Mouse (Mus musculus) thymus, adult 2 months (tissue): ENCODE measurements around the gene Ace. TPM values are rescaled to one million over a fixed set of nuclear protein-coding genes. Genes with fewer than 3 reads are reported as not detected.

Source experiments
- DNase-seq: peaks from one replicate; pipeline ENCODE4 v3.0.0; 2021
- H3K27ac ChIP-seq: fragments of 200-500 bp; 2 replicates; pipeline ENCODE4 v1.5.1; 2012; ENCODE audit warnings: low read length, control low read depth; ENCODE audit not compliant: control insufficient read depth, insufficient read depth
- H3K27me3 ChIP-seq: fragments of 200-500 bp; 2 replicates; pipeline ENCODE4 v1.6.1; 2012; ENCODE audit warnings: mild to moderate bottlenecking, low read length, moderate library complexity, mixed read lengths; ENCODE audit not compliant: control insufficient read depth, insufficient read depth
- H3K36me3 ChIP-seq: fragments of 200-500 bp; 2 replicates; pipeline ENCODE4 v1.6.1; 2012; ENCODE audit warnings: mild to moderate bottlenecking, low read length, moderate library complexity; ENCODE audit not compliant: control insufficient read depth, insufficient read depth
- H3K4me1 ChIP-seq: fragments of 200-500 bp; replicated peaks from 2 replicates; pipeline ENCODE4 v1.6.1; 2012; ENCODE audit warnings: low read length; ENCODE audit not compliant: control insufficient read depth, insufficient read depth
- H3K4me3 ChIP-seq: fragments of 200-500 bp; 2 replicates; pipeline ENCODE4 v1.5.1; 2012; ENCODE audit warnings: mild to moderate bottlenecking, low read length, control low read depth, moderate library complexity; ENCODE audit not compliant: control insufficient read depth, insufficient read depth
- CTCF ChIP-seq: fragments of 200-500 bp; IDR thresholded peaks from 2 replicates; pipeline ENCODE4 v1.5.1; 2012; ENCODE audit warnings: mild to moderate bottlenecking, control low read depth, low read length, moderate library complexity, borderline replicate concordance; ENCODE audit not compliant: control insufficient read depth, poor library complexity, insufficient read depth; ENCODE audit errors: extremely low read depth
- POLR2A ChIP-seq: fragments of 200-500 bp; IDR thresholded peaks from 2 replicates; pipeline ENCODE4 v1.6.1; 2012; ENCODE audit warnings: mild to moderate bottlenecking, low read length, control low read depth, moderate library complexity; ENCODE audit not compliant: control insufficient read depth, poor library complexity, insufficient read depth; ENCODE audit errors: extremely low read depth
- WGBS: fragments of 180-500 bp; shearing (Covaris S2); methylation state at CpG from one replicate; pipeline ENCODE4 v1.1.7; 2018; 5-methylcytosine and 5-hydroxymethylcytosine counted together
- polyA plus RNA-seq: library from polyadenylated mRNA; depleted of rRNA; stranded (reverse); fragments of >200 nt; gene quantifications from 2 replicates; pipeline ENCODE4 v1.2.3, GENCODE M21; 2012

The Ace gene
- polyA plus RNA-seq, 1 experiment, result 10.2 TPM

DNA sequence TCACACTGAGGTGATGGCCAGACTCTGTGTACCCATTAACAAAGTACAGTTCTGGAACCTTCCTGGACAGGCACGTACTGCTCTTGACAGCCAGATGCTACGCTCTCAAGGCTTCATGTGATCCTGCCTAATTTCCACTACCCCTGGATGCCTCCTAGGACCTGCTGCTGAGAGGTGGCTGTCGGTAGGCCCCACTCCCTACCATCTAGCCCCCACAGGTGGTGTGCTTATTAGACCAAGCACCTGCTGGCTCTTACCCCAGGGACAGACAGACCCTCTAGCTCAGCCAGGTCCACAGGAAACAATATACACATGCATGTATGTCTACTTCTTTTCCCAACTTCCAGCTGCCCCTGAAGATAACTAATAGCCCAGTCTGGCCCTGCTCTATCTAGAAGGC lies 30.8 kb upstream of the Ace start:
- H3K27me3 ChIP-seq, result no peaks in the 10 kb centered on the region
- no peak overlapping the region for H3K4me3 ChIP-seq
- 94% methylated on average over 3 of the region's 3 CpGs for WGBS
- no peaks in the 10 kb centered on the region; the same call in 1 of the 2 replicates for H3K4me1 ChIP-seq
- no peak for TF ChIP-seq POLR2A
- no peak for TF ChIP-seq CTCF
- DNase-seq, result no peak
- no peak overlapping the region for H3K27ac ChIP-seq
- no peaks in the 10 kb centered on the region for H3K36me3 ChIP-seq

DNA sequence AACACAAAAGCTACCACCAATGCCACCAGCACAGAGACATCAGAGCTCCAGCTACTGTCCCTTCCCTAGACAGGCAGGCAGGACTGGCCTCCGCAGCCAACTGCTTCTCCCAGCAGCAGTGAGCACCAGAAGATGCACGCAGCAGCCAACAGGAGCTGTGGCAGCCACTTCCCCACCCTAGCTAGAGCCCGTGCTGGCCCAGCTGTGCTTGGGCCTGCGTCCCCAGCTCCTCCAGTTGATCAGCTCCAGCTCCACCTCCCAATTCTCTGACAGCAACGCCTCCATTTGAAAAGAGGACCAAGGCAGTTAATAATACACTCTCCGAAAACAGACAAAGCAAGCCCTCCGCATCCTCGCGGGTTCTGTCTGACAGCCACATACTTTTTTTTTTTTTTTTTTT lies 29.0 kb upstream of the Ace start:
- Histone ChIP-seq H3K36me3 (no peaks in the 10 kb centered on the region), H3K27ac (no peak overlapping the region), H3K27me3 (no peaks in the 10 kb centered on the region), H3K4me1 (peaks cover 4% of the 10 kb centered on the region; the same call in 1 of the 2 replicates), H3K4me3 (no peak overlapping the region)
- DNase-seq, result no peak
- TF ChIP-seq CTCF (no peak), POLR2A (no peak)
- 82% methylated on average over 9 of the region's 9 CpGs for WGBS

DNA sequence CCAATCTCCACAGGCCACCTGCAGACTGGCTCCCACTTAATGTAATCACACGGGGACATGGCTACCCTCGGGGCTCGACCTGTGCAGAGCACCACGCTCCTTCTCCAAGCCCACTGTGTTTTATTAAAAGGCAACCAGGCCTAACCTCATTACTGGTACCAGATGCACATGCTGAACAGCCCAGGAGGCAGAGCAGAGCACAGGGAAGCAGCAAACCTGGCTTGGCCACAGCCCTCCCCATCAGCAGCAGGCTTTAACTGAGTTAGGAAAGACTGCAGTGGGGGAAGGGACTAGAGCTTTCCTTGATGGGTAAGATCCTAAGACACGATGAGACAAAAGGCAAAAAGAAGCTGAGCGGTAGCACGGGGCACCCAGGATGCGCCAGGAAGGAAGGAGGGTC lies 25.8 kb upstream of the Ace start:
- H3K27ac ChIP-seq, result no peak overlapping the region
- no peaks in the 10 kb centered on the region for H3K36me3 ChIP-seq
- H3K4me3 ChIP-seq, result no peak overlapping the region
- 76% methylated on average over 8 of the region's 8 CpGs for WGBS
- no peak for DNase-seq
- no peak for TF ChIP-seq CTCF
- no peak for TF ChIP-seq POLR2A
- peaks cover 14% of the 10 kb centered on the region for H3K4me1 ChIP-seq
- H3K27me3 ChIP-seq, result no peaks in the 10 kb centered on the region

DNA sequence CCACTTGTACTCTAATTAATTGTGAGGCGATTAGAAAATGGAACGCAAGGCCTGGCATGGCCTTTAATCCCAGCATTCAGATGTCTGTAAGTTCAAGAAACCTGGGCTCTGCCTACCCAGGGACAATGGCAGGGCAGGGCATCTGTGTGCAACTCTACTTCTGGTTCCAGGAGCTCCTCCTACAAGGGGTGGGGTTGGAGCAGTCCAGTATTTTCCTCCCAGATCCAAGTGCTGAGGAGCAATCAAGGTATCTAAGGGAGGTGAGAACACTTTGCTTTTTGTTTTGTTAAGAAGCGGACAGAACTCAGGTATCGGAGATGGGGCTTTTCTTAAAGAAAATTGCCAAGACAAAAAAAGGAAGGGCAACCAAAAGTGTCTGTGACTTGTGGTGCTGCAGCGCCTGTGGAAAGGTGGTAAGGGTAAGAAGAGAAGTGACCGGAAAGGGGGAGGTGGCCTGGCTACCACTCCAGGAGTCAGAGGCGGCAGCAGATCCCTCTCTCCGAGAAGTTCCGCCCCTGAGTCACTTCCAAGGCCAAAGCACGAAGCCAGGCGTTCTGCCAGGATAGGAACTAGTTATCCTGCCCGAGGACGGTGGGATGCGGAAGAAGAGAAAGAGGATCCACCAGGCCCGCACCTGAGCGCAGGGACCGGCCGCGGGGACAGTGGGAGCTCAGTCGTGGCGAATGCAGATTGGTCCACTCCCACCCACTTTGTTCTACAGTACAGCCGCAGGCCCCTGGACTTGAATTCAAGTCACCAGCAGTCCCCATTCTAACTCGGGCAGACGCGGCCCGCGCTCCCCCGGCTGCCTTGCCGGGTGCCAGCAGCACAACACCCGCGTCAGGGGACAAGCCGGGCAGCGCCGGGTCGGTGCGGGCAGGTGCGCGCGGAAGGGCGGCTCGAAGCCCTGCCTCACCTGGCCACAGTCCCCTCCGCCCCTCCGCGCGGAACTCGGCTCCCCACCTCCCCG lies 24.3 kb upstream of the Ace start:
- H3K4me3 ChIP-seq, result peak overlapping the region; percentile 55
- no peak for DNase-seq
- WGBS, result 13% methylated on average over 45 of the region's 47 CpGs
- no peak for TF ChIP-seq POLR2A
- no peak for TF ChIP-seq CTCF
- H3K36me3 ChIP-seq, result no peaks in the 10 kb centered on the region
- no peaks in the 10 kb centered on the region for H3K27me3 ChIP-seq
- H3K4me1 ChIP-seq, result peaks cover 20% of the 10 kb centered on the region
- H3K27ac ChIP-seq, result no peak overlapping the region

DNA sequence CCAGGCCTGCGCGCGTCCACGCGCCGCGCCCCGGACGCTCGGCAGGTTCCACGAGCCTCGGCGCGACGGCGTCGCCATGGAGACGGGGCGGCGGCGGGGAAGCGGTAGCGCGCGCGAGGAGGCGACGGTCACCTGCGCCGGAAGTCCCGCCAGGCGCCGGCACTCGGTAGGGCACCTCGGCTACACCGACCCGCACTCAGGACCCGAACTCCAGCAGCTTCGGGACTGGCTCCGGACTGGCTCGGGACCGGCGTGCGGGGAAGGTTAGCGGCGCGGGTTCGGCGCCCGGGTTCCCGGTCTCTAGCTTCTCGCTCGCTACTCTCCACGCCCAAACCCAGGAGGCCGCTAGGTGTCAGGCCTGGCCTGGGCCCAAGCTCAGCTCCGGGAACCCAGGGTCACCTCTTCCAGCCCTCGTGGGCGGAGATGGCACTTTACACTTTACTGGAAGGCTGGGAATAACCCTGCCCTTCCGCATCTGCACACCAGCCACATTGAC lies 23.6 kb upstream of the Ace start:
- Histone ChIP-seq H3K4me3 (peak overlapping the region; percentile 55), H3K36me3 (no peaks in the 10 kb centered on the region), H3K27ac (no peak overlapping the region), H3K4me1 (peaks cover 20% of the 10 kb centered on the region), H3K27me3 (no peaks in the 10 kb centered on the region)
- DNase-seq, result peak; percentile 55
- 3% methylated on average over 57 of the region's 59 CpGs for WGBS
- TF ChIP-seq CTCF (peak; percentile 47; the same call in 1 of the 2 replicates), POLR2A (no peak)

DNA sequence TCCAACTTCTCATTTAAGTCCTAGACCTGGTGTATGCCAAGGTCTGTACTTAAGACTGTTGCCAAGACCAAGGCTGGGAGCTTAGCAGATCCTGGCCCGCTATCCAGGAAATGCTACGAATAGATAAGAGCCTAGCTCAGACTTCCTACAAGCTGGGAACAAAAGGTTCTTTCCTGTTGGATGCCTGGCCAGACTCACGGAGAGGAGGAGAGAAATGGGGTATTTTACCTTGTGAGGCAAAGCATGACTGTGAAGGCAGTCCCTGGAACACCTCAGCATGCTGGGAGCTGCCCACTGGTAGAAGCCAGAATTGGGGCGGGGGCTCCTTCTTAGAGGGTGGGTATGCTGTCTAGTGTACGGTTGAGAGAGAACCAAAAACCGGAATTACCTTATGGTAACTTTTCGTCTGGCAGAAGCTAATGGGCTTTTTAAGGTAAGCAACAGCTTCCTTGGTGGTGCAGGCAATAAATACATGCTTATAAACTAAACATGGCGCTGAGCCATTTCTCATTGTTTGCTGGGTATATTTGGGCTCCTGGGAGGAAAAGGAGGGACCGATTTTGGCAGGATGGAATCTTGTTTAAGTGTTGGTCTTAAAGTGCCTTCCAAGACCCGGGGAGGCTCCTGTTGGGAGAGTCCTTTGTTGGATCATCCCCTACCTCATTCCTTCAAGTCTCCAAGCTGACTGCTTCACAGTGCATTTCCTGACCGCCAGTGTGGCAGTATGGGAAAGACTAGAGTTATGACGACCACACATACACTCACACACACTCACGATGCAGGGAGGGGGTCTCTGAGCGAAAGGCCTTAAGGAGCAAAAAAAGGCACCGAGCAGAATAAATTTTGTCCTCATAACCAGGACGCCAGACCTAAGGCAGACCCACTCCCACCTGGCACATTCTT lies 22.7 kb upstream of the Ace start:
- WGBS, result 93% methylated on average over 16 of the region's 16 CpGs
- peaks cover 20% of the 10 kb centered on the region for H3K4me1 ChIP-seq
- H3K27me3 ChIP-seq, result no peaks in the 10 kb centered on the region
- TF ChIP-seq CTCF, result no peak
- no peak for TF ChIP-seq POLR2A
- H3K36me3 ChIP-seq, result no peaks in the 10 kb centered on the region
- no peak overlapping the region for H3K27ac ChIP-seq
- no peak overlapping the region for H3K4me3 ChIP-seq
- DNase-seq, result no peak
